Mouse (Mus musculus) heart, embryonic 11.5 days (tissue): ENCODE results near the gene Tmem200a. TPM values are rescaled to one million over a fixed set of nuclear protein-coding genes. Genes with fewer than 3 reads are reported as not detected.

Source experiments
- ATAC-seq: fragments of 200-750 bp; cut with Nextera tagmentation; replicated peaks from 2 replicates; pipeline ENCODE4 v1.8.0; 2017; ENCODE audit warnings: moderate library complexity; ENCODE audit not compliant: insufficient number of reproducible peaks, low FRiP score, low TSS enrichment
- H3K27ac ChIP-seq: fragments of 300-500 bp; sonication (generic); 2 replicates; pipeline ENCODE4 v1.5.1; 2014; ENCODE audit warnings: mild to moderate bottlenecking, low read depth, low read length
- H3K27me3 ChIP-seq: fragments of 300-500 bp; sonication (generic); 2 replicates; pipeline ENCODE4 v1.6.1; 2014; ENCODE audit warnings: mild to moderate bottlenecking, low read length, mixed read lengths; ENCODE audit not compliant: control insufficient read depth, insufficient read depth
- H3K36me3 ChIP-seq: fragments of 300-500 bp; sonication (generic); 2 replicates; pipeline ENCODE4 v1.6.1; 2014; ENCODE audit warnings: mild to moderate bottlenecking, low read length, moderate library complexity, mixed read lengths; ENCODE audit not compliant: control insufficient read depth, insufficient read depth
- H3K4me1 ChIP-seq: fragments of 300-500 bp; sonication (generic); 2 replicates; pipeline ENCODE4 v1.6.1; 2014; ENCODE audit warnings: low read length; ENCODE audit not compliant: control insufficient read depth, insufficient read depth
- H3K4me2 ChIP-seq: fragments of 300-500 bp; sonication (generic); 2 replicates; pipeline ENCODE4 v1.6.1; 2014; ENCODE audit warnings: mild to moderate bottlenecking, moderate library complexity
- H3K4me3 ChIP-seq: fragments of 300-500 bp; sonication (generic); 2 replicates; pipeline ENCODE4 v1.5.1; 2014; ENCODE audit warnings: low read depth, low read length
- H3K9ac ChIP-seq: fragments of 300-500 bp; sonication (generic); 2 replicates; pipeline ENCODE4 v1.6.1; 2014; ENCODE audit warnings: mild to moderate bottlenecking, low read depth, low read length, moderate library complexity
- H3K9me3 ChIP-seq: fragments of 300-500 bp; sonication (generic); replicated peaks from 2 replicates; pipeline ENCODE4 v1.6.1; 2016; ENCODE audit warnings: low read length; ENCODE audit not compliant: control insufficient read depth
- WGBS: fragments of 180-500 bp; shearing (Covaris S2); extraction: QIAGEN DNeasy Blood & Tissue Kit; methylation state at CpG from one replicate; pipeline ENCODE4 v1.1.7; 2014; ENCODE audit not compliant: insufficient replicate concordance; 5-methylcytosine and 5-hydroxymethylcytosine counted together
- polyA plus RNA-seq: library from polyadenylated mRNA; unstranded; fragments of >200 nt; fragmentation: Nextera tagmentation; extraction: Ambion mirVana; gene quantifications from 2 replicates; pipeline ENCODE4 v1.2.1, GENCODE M21; 2014

Gene Tmem200a
- polyA plus RNA-seq, 1 experiment from 2014 or later: 1.3 TPM

- 62% methylated on average over 3 of the region's 3 CpGs for WGBS
- H3K36me3 ChIP-seq: no peaks in the 10 kb centered on the region
- H3K27ac ChIP-seq: no peak overlapping the region
- ATAC-seq: no peak
- H3K4me3 ChIP-seq: no peak overlapping the region
- no peaks in the 10 kb centered on the region for H3K4me1 ChIP-seq
- H3K27me3 ChIP-seq: no peaks in the 10 kb centered on the region; the same call in 1 of the 2 replicates
- H3K9ac ChIP-seq: no peak overlapping the region
- no peaks in the 10 kb centered on the region for H3K9me3 ChIP-seq
- H3K4me2 ChIP-seq: no peak overlapping the region
These were observed 124.1 kb downstream of the Tmem200a start for GRCm38 (mm10) chr10:25954641-25955228.

GRCm38 (mm10) chr10:25952838-25953237 lies 126.0 kb downstream of the Tmem200a start:
- Histone ChIP-seq H3K27ac (no peak overlapping the region), H3K36me3 (no peaks in the 10 kb centered on the region), H3K9me3 (no peaks in the 10 kb centered on the region), H3K27me3 (no peaks in the 10 kb centered on the region; the same call in 1 of the 2 replicates), H3K4me3 (no peak overlapping the region), H3K4me2 (no peak overlapping the region), H3K4me1 (no peaks in the 10 kb centered on the region), H3K9ac (no peak overlapping the region)
- no peak for ATAC-seq
- 71% methylated on average over 7 of the region's 7 CpGs for WGBS

GRCm38 (mm10) chr10:25952150-25952549 lies 126.7 kb downstream of the Tmem200a start:
- H3K27ac ChIP-seq: no peak overlapping the region
- no peaks in the 10 kb centered on the region for H3K36me3 ChIP-seq
- H3K9me3 ChIP-seq: no peaks in the 10 kb centered on the region
- H3K27me3 ChIP-seq: no peaks in the 10 kb centered on the region; the same call in 1 of the 2 replicates
- H3K9ac ChIP-seq: no peak overlapping the region
- no peak overlapping the region for H3K4me2 ChIP-seq
- no peaks in the 10 kb centered on the region for H3K4me1 ChIP-seq
- ATAC-seq: no peak
- 34% methylated on average over 6 of the region's 6 CpGs for WGBS
- H3K4me3 ChIP-seq: no peak overlapping the region

- H3K27ac ChIP-seq: no peak overlapping the region
- no peak overlapping the region for H3K4me3 ChIP-seq
- H3K27me3 ChIP-seq: no peaks in the 10 kb centered on the region; the same call in 1 of the 2 replicates
- no peaks in the 10 kb centered on the region for H3K4me1 ChIP-seq
- H3K4me2 ChIP-seq: no peak overlapping the region
- no peak overlapping the region for H3K9ac ChIP-seq
- WGBS: 66% methylated on average over 2 of the region's 2 CpGs
- no peaks in the 10 kb centered on the region for H3K9me3 ChIP-seq
- H3K36me3 ChIP-seq: no peaks in the 10 kb centered on the region
- no peak for ATAC-seq
These were observed 133.0 kb downstream of the Tmem200a start for GRCm38 (mm10) chr10:25945866-25946265.

- H3K9me3 ChIP-seq: no peaks in the 10 kb centered on the region
- H3K27ac ChIP-seq: no peak overlapping the region
- no peaks in the 10 kb centered on the region for H3K36me3 ChIP-seq
- 74% methylated on average over 2 of the region's 2 CpGs for WGBS
- no peak for ATAC-seq
- H3K4me2 ChIP-seq: no peak overlapping the region
- H3K4me1 ChIP-seq: no peaks in the 10 kb centered on the region
- no peak overlapping the region for H3K9ac ChIP-seq
- no peaks in the 10 kb centered on the region for H3K27me3 ChIP-seq
- H3K4me3 ChIP-seq: no peak overlapping the region
These were observed 134.2 kb downstream of the Tmem200a start for GRCm38 (mm10) chr10:25944641-25945040.

GRCm38 (mm10) chr10:25931796-25932195 lies 147.1 kb downstream of the Tmem200a start:
- Histone ChIP-seq H3K27me3 (no peaks in the 10 kb centered on the region), H3K36me3 (no peaks in the 10 kb centered on the region), H3K9ac (no peak overlapping the region), H3K4me3 (no peak overlapping the region), H3K4me2 (no peak overlapping the region), H3K4me1 (peaks cover 12% of the 10 kb centered on the region), H3K9me3 (no peaks in the 10 kb centered on the region), H3K27ac (no peak overlapping the region)
- no peak for ATAC-seq
- 80% methylated on average over 8 of the region's 8 CpGs for whole genome bisulfite sequencing

GRCm38 (mm10) chr10:25929401-25930150 lies 149.3 kb downstream of the Tmem200a start:
- no peak; the same call in 1 of the 2 replicates for ATAC-seq

GRCm38 (mm10) chr10:25928861-25929368 lies 149.9 kb downstream of the Tmem200a start:
- Histone ChIP-seq H3K36me3 (no peaks in the 10 kb centered on the region), H3K9me3 (no peaks in the 10 kb centered on the region), H3K4me3 (no peak overlapping the region), H3K4me1 (peaks cover 12% of the 10 kb centered on the region), H3K9ac (no peak overlapping the region), H3K27ac (peak overlapping the region; percentile 59; the same call in 1 of the 2 replicates), H3K4me2 (peak overlapping the region; percentile 48; the same call in 1 of the 2 replicates), H3K27me3 (no peaks in the 10 kb centered on the region)
- ATAC-seq: no peak
- WGBS: 33% methylated on average over 8 of the region's 8 CpGs

More at GRCm38 (mm10) chr10:25929401-25930150, 149.3 kb downstream of the Tmem200a start:
- Histone ChIP-seq H3K4me1 (peaks cover 12% of the 10 kb centered on the region), H3K27ac (peak overlapping the region; percentile 59; the same call in 1 of the 2 replicates), H3K4me2 (peak overlapping the region; percentile 48), H3K4me3 (no peak overlapping the region), H3K27me3 (no peaks in the 10 kb centered on the region), H3K9ac (peak overlapping the region; percentile 34; the same call in 1 of the 2 replicates), H3K9me3 (no peaks in the 10 kb centered on the region), H3K36me3 (no peaks in the 10 kb centered on the region)
- 11% methylated on average over 12 of the region's 12 CpGs for WGBS
